Mouse (Mus musculus) kidney, postnatal 4 days (tissue): Measurements from ENCODE around the gene Adcy7.

Source experiments
- DNase-seq, 2 experiments: peaks; one replicate each; pipeline ENCODE4 v3.0.0; 2021; ENCODE audit warnings: mixed read lengths in 2 of 2

Gene Adcy7

GRCm38 (mm10) chr8:88334975-88335374, 62.8 kb downstream of the Adcy7 start:
- no peak for DNase-seq

GRCm38 (mm10) chr8:88339221-88339620, 67.0 kb downstream of the Adcy7 start:
- DNase-seq, result no peak

DNA sequence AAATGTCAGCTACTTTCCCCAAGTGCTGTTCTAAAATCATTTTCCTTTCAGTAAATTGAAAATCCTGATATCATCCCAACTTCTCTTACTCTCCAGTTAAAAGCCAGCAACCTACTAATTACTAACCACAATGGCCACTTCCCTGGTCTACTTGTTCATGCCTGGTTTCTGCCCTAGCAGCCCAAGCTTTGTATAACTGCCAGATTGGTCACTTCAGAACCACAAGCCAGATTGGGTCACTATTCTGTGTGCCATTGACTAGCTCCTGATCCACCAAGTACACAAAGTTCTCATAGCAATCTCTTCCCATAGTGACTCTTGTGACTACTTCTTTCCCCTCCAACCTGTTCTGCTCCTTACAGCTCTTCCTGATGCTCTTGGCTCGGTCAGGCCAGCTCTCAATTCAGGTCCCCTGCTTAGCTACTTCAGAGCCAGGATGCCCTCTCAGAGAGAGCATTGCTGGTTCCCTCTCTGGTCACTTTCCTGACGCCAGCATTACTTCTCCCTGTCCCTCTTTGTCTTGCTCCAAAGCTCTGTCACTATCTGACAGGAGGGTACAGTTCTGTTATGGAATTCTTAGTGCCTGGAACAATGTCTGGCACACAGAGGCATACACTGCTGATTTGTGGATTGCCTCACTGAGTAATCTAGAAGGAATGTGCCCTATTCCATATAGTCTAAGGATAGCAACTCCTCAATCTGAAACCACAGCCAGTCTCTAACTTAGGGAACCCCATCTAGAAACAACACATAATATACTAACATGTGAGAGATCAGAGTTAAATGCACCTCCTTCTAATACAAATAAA, 67.9 kb downstream of the Adcy7 start:
- DNase-seq, result no peak

GRCm38 (mm10) chr8:88342026-88342425, 69.8 kb downstream of the Adcy7 start:
- no peak for DNase-seq

GRCm38 (mm10) chr8:88349046-88349445, 76.8 kb downstream of the Adcy7 start:
- DNase-seq, result no peak

- DNase-seq, result no peak
These were observed 85.2 kb downstream of the Adcy7 start for GRCm38 (mm10) chr8:88357226-88357933.

DNA sequence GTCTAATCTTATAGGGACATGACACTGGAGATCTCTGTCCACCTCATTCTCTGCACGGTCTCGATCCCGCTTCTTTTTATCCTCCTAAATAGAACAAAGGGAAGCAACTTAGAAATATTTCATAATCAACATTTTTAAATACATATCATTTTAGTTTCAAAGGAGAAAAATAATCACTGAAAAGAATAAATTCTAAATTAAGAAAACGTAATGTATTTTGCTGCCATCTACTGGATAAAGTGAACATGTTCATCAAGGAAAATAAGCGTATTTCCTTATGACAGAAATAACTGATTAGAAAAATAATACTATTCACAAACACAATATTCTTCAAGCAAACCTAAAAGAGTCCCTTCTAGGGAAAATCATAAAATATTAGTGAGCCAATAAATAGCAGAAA, 85.7 kb downstream of the Adcy7 start:
- no peak for DNase-seq

GRCm38 (mm10) chr8:88359959-88360358, 87.8 kb downstream of the Adcy7 start:
- peak in 1 of 2 experiments; percentile 40 for DNase-seq

DNA sequence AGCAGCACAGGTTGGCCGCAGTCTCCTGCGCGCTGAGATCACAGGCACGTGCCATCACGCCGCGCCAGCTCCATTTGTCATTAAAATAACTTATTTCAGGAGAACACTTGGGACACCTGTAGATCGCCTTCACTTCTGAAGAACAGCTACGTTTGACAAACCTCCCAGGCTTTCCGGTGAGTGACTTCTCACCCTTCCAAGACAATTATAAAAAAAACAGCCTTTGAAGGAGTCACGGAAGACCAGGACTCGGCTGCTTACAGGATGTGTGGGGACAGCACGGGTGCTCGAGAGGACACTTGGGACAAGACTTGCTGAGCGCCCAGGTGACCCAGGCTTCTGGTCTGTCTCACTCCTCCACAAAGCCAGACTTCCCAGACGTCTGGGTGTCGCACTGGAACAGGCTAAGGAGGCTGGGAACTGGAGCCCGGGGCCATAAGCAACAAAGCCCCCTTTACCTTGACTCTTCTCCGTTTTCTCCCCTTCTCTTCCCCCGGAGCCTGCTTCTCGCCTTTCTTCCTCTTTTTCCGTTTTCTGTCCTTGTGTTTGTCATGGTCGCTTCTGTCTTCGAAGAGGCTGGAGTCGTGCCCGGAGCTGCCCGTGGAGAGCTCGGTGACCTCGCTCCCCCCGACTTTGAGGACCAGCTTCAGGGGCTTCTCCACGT, 89.0 kb downstream of the Adcy7 start:
- peak; percentile 31 to 45 for DNase-seq

- peak; percentile 90 to 93 for DNase-seq
These were observed 89.7 kb downstream of the Adcy7 start, which contains the start of gene Brd7 for GRCm38 (mm10) chr8:88361708-88362428. Brd7 (minus strand) TSS chr8:88362194.

DNA sequence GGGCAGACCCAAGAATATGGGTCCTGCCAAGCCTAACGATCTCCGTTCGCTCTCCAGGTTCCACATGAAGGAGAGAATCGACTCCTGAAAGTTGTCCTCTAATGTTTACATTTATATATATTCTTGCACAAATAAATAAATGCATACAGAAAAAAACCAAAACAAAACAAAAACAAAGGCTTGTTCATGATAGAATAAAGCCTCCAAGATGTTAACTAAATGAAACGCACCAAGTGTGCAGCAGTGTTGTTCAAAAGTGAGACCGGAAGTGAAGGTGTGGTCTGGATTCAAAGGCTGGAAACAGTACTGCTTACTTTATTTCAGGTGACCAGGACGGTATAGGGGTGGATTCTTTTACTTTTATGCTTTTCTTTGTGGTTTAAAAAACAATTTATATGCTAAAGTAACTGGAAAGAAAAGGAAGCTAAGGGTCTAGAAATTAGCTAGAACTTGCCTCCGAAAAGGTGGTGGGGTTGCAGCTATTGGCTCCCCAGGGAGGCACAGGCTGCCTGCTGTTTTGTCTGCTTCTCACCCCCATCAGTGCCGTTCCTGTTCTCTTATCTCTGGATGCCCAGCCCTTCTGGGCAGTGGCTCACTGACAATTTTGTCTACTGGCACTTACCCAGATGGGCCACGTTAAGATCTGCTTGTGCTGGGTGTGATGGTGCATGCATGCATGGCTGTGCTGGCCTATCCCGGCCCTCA, 90.4 kb downstream of the Adcy7 start:
- DNase-seq, result no peak

DNA sequence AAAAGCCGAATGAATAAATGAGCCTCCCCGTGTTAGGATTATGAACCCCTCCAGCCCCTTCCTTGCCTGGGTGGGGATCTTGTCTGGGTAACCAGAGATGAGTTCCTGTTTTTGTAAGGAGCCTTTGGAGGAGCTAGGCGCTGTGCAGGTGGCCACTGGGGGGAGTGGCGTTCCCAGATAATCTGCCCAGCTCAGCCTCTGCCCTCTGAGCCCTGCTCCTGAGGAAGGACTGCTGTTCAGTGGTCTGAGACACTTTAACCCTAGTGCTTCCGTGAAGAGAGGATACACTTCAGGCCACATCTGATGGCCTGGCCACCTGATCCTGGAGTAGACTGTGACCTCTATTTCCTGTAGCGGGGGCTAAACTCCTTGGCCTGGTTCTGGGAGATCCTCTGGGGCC, 97.0 kb downstream of the Adcy7 start:
- DNase-seq, result peak; percentile 69 to 81

DNA sequence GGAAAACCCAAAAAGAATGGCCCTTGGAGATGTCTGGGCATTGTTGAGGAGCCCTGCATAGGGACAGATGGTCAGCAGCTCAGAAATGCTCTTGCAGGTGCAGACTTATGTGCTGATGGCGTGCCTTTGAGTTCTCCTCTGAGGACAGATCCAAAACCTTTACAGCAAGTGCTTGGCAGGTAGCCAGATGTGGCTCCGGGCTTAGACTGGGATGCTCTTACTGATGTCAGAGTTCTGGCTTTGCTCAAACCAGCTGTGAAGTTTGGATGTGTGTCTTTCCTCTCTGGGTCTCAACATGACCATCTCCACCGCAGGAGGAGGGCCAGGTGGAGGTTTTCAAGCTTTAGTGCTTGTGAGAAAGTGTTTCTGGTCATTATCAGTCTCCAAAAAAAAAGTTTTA, 97.6 kb downstream of the Adcy7 start:
- DNase-seq, result no peak

DNA sequence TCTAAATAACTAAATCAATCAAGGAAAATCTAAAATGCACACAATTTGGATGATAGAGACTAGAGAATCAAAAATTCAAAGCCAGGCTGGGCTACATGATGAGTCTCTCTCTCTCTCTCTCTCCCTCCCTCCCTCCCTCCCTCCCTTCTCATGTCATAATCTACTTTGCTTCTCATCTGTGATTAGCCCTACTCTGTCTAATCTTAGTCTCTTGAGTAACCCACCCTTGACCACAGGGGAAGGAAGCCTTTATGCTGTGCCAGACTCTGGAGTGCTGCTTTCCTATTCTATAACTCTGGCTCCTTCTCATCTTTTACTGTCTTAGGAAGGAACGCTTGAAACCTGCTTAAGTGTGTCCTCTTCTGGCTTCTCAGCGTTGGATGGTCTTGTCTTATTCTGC, 99.3 kb downstream of the Adcy7 start:
- DNase-seq, result no peak

GRCm38 (mm10) chr8:88376836-88377582, 104.8 kb downstream of the Adcy7 start:
- DNase-seq, result peak; percentile 45 to 69
